Mouse (Mus musculus) mouse embryonic stem cell (cell line): ENCODE results near the gene P2rx7.
"Not testable (repeated sequence)": the region's sequence is repeated elsewhere in the genome, so short reads cannot be mapped to it uniquely, and the experiment has no call there.

Experiments
- in situ Hi-C, 2 experiments: fragments of 300-500 bp; cut with MboI; formaldehyde crosslinking; loops; 1 replicate in 1 of 2; 3 replicates in 1 of 2; pipeline ENCODE4 v1.14.3; 2019 to 2020; ENCODE audit warnings: low sequenced_read_pairs in 2 of 2, low pct_unique_long_range_greater_than_20kb in 1 of 2, mixed read lengths in 1 of 2; ENCODE audit not compliant: unreplicated experiment in 1 of 2

The P2rx7 gene

DNA sequence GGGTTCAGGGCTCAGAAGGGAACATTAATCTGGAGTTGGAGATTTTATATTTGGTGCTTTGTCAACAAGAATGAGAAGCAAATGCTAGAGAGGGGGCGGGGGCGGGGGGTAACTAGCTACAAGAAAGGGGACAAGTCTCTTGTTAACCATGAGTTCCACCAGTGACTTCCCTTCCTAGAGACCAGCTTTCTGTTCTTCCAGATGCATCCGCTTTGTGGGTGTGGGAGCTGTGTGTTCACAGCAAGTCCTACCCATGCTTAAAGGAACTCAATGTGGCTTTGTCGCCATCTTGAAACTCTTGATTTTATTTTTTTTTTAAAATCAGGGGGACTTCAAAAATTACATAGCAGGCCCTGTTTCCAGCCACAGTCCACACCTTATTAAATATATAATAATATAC, 4.2 kb upstream of the P2rx7 start:
- in situ Hi-C loops = no loop called here

DNA sequence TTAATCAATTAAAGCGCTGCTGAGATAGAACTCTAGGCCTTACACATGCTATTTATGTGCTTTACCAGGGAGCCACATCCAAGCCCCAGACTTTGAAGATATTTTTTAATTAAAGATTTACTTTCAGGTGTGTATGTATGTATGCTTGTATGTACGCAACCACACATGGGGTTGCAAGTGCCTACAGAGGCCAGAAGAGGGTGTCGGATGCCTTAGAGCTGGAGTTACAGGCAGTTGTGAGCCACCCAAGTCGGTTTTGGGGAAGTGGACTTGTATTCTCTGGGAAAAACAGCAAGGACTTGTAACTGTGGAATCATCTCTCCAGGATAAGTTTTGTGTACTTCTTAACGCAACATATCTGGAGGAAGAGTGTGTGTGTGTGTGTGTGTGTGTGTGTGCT, 3.7 kb upstream of the P2rx7 start:
- in situ Hi-C loops = no loop called here

DNA sequence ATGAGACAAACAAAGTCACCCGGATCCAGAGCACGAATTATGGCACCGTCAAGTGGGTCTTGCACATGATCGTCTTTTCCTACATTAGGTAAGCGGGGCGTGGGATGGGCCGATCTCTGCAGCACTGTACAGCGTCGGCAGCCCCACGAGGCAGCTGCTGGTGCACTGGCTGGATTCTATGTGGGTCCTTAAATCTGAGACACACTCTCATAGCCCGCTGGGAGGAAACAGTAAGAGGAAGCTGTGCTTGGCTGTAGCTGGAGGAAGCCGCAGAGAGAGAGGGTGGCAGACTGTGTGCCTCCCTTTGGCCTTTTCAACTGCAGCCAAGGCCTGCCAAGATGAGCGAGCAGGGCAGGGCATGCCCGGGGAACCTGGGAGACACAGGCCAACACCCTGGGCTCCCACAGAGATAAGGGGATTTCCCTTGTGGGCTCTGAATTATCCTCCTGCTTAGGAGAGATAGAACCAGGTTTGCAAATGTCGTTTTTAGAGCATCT, 448 bp downstream of the P2rx7 start:
- in situ Hi-C loops = no loop called here

DNA sequence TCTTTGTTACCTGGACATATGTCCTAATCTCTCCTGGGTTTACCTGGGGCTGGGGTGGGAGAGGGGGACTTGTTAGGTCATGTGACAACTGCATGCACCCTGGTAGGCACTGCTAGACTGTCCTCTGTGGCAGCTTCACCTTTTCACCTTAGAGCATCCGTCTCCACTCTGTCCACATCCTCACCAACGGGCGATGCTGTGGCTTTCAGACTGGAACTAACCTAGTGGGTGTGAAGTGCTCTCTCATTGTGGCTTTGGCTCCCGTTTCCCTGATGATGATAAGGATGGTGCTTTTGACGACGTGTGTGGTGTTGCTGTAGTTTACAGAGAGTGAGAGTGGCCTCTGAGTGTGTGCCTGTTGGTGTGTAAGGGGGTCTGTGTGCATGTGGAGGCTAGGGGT, 1.6 kb downstream of the P2rx7 start:
- in situ Hi-C loops = no loop called here

DNA sequence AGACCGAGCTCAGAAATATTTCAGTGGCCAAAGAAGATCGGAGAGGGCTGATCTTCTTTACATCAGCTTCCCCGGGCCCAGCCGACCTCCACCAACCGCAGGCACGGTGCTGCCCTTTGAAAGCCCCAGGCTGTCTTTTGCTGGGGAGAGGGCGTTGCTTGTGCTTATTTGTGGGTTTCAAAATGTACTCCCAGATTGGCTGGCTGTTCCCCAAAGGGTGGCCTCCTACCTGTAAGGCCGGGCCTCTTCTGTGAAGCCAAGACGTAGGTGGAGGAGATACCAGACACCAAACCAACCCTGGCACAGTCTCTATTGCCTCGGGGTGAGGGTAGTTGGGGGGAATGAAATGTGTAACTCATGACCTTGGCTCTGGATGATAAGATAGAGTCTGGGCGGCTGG, 2.3 kb downstream of the P2rx7 start:
- in situ Hi-C loops = no loop called here

DNA sequence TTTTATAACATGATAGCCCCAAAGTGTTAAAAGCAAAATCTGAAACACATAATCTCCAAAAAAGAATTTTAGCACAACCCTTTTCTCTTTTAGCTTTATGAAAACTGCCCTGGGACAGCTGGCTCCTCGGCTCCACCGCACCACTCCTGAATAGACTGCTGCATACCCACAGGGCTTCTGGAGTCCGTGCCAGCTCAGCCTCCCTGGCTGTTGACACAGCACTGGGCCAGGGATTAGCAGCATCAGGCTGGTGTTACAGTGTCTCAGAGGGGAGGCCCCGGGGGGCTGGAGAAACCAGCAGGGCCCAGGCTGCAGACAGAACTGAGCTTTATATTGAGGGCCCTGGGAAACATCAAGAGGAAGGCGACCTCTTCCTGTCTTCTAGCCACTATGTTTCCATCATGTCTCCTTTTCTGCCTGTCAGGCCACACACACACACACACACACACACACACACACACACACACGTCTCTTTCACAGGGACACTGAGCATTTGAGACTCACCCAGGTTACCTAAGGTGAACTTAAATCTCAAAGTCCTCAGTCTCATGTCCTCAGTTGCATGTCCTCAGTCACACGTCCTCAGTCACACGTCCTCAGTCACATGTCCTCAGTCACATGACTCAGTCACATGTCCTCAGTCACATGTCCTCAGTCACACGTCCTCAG, 3.7 kb downstream of the P2rx7 start:
- in situ Hi-C loops = no loop called here

DNA sequence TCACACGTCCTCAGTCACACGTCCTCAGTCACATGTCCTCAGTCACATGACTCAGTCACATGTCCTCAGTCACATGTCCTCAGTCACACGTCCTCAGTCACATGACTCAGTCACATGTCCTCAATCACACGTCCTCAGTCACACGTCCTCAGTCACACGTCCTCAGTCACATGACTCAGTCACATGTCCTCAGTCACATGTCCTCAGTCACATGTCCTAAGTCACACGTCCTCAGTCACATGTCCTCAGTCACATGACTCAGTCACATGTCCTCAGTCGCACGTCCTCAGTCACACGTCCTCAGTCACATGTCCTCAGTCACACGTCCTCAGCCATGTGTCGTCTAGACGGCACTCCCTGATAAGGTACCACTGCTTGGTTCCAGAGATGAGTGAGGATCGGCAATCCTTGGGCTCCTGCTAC, 4.3 kb downstream of the P2rx7 start:
- in situ Hi-C loops = not testable (repeated sequence)

DNA sequence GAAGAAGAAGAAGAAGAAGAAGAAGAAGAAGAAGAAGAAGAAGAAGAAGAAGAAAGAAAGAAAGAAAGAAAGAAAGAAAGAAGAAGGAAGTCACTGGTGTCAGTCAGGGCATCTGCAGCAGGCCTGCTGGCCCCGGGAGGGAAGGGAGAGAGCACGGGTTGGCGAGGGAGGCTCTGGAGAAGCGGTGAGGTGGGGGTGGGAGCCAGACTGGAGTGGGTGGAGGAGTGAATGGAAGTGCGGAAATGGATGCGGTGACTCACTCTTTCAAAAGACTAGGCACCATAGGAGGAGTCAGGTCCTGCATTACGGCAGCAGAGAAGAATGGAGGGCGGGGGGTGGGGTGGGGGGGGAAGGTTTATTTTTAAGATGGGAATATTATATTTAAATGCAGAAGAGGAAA, 5.6 kb downstream of the P2rx7 start:
- in situ Hi-C loops = no loop called here

DNA sequence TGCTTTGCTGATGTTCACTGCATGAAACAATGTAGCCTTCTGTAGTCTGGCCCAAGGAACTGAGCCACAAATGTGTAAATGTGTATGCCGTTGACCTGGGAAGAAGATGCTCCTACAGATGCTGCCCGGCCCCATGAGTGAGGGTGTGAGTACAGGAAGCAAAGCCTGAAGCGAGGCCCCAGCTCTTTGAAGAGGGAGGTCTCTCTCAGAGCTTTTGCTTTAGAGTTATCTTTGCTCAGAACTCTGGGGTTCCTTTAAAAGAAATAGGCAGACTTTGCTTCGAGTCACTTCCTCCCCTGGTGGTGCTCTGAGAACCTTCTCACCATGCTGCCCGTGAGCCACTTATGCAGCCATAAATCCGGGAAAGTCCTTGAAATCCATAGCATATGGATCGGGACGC, 6.4 kb downstream of the P2rx7 start:
- in situ Hi-C loops = no loop called here

DNA sequence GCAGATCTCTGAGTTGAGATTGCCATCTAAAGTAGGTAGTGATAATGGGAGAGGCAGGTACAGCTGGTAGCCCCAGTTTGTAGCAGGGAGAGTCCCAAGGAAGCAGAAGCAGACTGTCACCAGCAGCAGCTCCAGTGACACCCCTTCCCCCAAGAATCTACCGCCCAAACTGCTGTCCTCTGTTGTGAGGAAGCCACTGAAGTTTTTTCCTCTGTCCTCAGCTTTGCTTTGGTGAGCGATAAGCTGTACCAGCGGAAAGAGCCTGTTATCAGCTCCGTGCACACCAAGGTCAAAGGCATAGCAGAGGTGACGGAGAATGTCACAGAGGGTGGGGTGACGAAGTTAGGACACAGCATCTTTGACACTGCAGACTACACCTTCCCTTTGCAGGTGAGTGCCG, 8.8 kb downstream of the P2rx7 start:
- in situ Hi-C loops = no loop called here

DNA sequence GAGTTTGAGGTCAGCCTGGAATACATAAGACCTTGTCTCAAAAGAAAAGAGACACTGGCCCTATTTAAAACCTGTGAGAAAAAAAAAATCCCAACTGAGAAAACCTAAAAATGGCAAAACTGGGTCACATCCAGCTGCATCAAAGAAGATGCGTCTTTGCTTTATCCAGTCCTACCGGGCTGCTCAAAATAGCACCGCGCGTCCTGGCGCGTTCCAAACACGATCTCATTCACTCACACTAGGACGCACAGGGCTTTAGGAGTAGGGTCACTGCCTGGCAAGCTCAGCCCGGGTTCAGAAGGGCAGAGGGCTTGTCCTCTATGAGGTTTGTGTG, 9.4 kb downstream of the P2rx7 start:
- in situ Hi-C loops = no loop called here

DNA sequence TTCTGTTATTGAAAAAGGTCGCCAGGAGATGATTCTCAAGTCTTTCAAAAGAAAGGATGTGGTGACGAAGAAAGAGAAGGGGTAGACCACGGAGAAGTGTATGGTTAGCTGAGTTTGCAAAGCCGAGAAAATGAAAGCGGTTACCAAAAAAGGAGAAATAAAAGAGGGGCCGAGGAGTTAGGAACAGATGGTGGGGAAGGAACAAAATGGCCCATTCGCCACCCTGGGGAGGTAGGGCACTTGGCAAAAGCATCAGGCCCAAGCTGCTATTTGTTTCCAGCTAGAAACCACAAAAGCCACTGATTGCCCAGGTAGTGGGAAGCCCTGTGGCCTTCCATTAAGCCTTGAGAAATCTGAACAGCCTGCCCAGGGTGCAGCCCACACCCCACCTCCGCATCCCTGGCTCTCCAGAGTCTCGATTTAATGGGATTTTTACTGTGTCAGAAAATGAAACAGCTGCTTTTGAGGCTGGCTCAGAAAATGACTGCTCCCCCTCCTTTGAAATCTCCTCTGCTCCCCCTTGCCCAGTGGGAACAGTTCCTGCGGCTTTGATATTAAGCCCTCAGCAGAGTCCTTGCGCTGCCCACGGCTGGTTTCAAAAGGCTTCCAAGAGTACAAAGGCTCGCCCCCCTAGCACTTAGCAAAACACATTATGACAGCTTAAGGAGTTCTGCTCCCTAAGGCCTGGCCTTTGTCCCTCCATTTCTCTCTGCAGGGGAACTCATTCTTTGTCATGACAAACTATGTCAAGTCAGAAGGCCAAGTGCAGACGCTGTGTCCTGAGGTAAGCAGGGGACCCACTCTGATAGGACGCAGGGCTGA, 9.9 kb downstream of the P2rx7 start:
- in situ Hi-C loops = no loop called here

DNA sequence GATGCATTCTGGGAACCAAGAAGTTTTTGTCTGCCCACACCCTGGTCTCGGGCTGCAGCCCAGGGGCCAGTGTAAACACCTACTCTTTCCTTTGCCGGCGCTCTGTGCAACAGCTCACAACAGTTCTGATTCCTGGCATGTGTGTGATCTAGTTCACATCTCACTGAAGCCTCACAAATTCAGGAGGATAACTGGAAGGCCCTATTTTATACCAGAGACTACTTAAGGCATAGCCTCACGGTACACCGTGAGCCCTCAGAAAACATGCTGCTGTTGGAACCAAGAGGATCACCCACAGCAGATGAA, 10.5 kb downstream of the P2rx7 start:
- in situ Hi-C loops = no loop called here

DNA sequence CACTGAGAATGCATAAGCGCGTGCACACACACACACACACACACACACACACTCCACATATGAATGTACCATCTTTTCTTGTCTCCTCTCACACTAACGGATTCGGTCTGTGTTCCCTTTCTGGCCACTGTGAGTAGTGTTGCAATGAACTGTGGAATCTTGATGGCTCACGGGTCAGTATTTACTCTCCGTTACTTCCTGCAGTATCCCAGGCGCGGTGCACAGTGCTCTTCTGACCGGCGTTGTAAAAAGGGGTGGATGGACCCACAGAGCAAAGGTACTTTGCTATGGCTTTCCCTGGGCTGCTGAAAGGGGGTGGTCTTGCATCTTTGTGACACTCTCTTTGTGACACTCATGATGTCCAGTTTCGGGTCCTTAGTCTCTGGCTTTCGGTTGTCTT, 13.1 kb downstream of the P2rx7 start:
- in situ Hi-C loops = no loop called here

DNA sequence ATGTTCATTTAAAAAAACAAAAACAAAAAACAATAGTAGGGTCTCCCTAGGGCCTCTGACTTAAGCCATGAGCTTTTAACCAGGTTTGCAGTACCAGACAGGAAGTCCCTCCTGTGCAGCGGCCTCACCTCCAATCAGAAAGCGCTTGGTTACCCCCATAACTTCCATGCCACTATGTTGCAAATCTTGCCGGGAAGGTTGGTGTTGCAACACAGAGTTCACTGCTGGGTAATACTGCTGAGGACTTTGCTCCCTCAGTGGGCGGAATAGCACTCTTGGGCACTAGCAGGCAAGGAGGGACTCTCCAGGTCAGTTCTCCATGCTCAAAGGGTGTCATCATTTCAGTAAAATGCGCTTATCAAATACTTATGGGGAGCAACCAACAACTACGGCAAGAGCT, 18.8 kb downstream of the P2rx7 start:
- in situ Hi-C loops = no loop called here

DNA sequence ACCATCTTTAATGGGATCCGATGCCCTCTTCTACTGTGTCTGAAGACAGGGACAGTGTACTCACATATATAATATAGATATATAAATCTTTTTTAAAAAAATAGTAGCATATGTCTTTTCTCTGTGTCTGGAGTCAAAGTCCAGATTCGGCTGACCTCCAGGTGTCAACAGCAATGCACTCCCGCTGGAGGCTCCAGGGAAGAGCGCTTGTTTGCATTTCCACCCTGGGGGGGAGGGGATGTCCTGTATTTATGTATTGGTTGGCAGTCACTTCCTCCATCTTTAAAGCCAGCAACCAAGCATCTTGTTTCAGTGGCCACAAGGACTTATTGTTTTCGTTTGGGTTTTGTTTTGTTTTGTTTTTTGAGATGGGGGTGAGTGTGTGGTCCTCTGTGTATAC, 21.3 kb downstream of the P2rx7 start:
- in situ Hi-C loops = no loop called here

DNA sequence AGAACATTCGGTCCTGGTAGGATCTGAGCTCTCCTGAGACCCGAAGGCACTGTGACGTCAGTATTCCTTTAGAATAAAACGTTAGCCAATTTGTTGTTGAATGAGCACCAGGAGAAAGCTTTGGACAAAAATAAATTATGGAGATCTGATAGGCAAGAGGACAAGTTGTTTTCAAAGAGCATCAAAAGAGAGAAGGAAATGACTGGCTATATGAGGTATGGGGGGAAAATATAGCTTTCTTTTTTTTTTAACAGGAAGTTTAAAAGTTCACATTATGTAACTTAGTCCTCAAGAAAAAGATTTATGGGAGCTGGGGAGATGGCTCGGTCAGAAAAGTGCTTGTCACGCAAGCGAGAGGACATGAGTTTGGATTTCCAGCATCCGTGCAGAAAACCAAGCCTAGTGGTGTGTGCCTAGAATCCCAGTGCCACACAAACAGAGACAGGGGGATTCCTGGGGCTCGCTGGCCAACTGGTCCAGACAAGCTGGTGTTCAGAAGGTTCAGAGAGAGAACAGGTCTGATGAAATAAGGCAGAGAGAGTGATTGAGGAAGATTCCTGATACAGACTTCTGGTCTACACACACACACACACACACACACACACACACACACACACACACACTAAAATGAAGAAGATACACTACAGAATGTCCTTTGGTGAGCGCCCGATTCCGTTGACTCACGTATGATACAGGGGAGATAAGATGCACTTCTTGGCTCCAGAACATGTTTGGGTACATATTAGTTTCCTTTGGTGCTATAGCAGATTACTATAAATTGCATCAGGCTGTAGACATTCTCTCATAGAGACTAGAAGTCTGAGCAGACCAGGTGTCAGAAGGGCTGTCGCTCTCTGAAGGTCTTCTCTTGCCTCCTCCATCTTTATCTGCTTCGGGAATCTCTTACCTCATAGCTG, 25.5 kb downstream of the P2rx7 start:
- in situ Hi-C loops = no loop called here

DNA sequence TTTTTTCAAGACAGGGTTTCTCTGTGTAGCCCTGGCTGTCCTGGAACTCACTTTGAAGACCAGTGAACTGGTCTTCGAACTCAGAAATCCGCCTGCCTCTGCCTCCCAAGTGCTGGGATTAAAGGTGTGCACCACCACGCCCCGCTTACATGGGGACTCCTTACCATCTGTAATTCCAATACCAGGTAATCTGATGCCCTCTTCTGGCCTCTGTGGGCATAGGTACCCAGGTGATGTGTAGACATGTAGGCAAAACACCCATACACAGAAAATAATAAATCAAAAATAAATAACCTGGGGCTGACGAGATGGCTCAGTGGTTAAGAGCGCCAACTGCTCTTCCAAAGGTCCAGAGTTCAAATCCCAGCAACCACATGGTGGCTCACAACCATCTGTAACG, 27.9 kb downstream of the P2rx7 start:
- in situ Hi-C loops = not testable (repeated sequence)

DNA sequence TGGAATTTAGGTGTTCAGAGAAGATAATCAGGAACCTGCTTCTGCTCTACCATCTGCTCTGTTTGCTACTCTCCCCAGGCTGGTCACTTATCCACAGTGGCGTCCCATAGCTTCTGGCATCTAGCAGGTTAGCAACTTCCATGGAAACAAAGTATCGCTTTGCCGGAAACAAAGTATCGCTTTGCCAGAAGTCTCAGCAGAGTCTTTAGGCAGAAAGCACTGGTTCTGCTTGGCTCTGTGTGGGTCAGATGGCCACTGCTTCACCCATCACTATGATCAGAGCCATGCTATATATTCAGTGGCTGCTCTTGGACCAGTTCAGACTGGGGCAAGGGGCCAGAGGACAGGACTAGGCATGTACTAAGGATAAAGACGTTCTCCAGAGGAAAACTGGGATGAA, 28.6 kb downstream of the P2rx7 start:
- in situ Hi-C loops = no loop called here
